Mouse (Mus musculus) CH12.LX (cell line): ENCODE results near the gene Atp11b. TPM values are rescaled to one million over a fixed set of nuclear protein-coding genes. Genes with fewer than 3 reads are reported as not detected.
A peak's percentile ranks its signal among the peaks of the same experiment; 100 is the strongest.

Experiments used
- DNase-seq: peaks from one replicate; pipeline ENCODE4 v3.0.0-alpha.2; 2013; ENCODE audit errors: extremely low read depth
- H3K27ac ChIP-seq: 2 replicates; pipeline ENCODE4 v1.5.1; 2012; ENCODE audit warnings: low read depth, mild to moderate bottlenecking, control low read depth, moderate library complexity; ENCODE audit not compliant: insufficient read depth
- H3K27me3 ChIP-seq: replicated peaks from 2 replicates; pipeline ENCODE3; 2012; ENCODE audit warnings: inconsistent platforms
- H3K36me3 ChIP-seq, 2 experiments: replicated peaks in 1 of 2; 2 replicates each; pipeline versions ENCODE3 to v1.6.1; 2012; ENCODE audit warnings: inconsistent platforms in 1 of 2, low read length in 1 of 2, mild to moderate bottlenecking in 1 of 2, mixed read lengths in 1 of 2, moderate library complexity in 1 of 2; ENCODE audit not compliant: control insufficient read depth in 1 of 2, insufficient read depth in 1 of 2
- H3K4me1 ChIP-seq, 2 experiments: 2 replicates each; pipeline ENCODE4 v1.6.1; 2012; ENCODE audit warnings: inconsistent platforms in 1 of 2, moderate library complexity in 1 of 2; ENCODE audit not compliant: insufficient read depth in 2 of 2, control insufficient read depth in 1 of 2
- H3K4me2 ChIP-seq: 2 replicates; pipeline ENCODE4 v1.6.1; 2012; ENCODE audit warnings: low read depth, mild to moderate bottlenecking, control low read depth; ENCODE audit not compliant: poor library complexity, insufficient read depth, severe bottlenecking
- H3K4me3 ChIP-seq, 3 experiments: fragments of 150-350 bp in 1 of 3; sonication (generic) in 1 of 3; replicated peaks in 1 of 3; 2 replicates each; pipeline versions ENCODE3 to v1.5.1; 2011 to 2012; ENCODE audit warnings: low read depth in 2 of 3, low read length in 2 of 3, mild to moderate bottlenecking in 2 of 3, moderate library complexity in 2 of 3, control low read depth in 1 of 3, improper control_type of control experiment in 1 of 3, inconsistent platforms in 1 of 3, mixed read lengths in 1 of 3; ENCODE audit not compliant: poor library complexity in 1 of 3
- H3K79me2 ChIP-seq: replicated peaks from 2 replicates; pipeline ENCODE4 v1.6.1; 2012; ENCODE audit warnings: mild to moderate bottlenecking, moderate library complexity; ENCODE audit not compliant: control insufficient read depth, poor library complexity, insufficient read depth, severe bottlenecking; ENCODE audit errors: extremely low read depth
- H3K9ac ChIP-seq: 2 replicates; pipeline ENCODE4 v1.6.1; 2012; ENCODE audit warnings: low read depth, mild to moderate bottlenecking, control low read depth, moderate library complexity; ENCODE audit not compliant: insufficient read depth
- H3K9me3 ChIP-seq: replicated peaks from 2 replicates; pipeline ENCODE3; 2012; ENCODE audit warnings: low read length, inconsistent platforms, mixed read lengths
- BHLHE40 ChIP-seq: IDR thresholded peaks from 2 replicates; pipeline ENCODE4 v1.6.1; 2011; ENCODE audit warnings: mild to moderate bottlenecking, low read depth, low read length, improper control_type of control experiment
- CHD1 ChIP-seq: IDR thresholded peaks from 2 replicates; pipeline ENCODE4 v1.6.1; 2012; ENCODE audit warnings: low read depth, low read length, improper control_type of control experiment, inconsistent platforms
- CTCF ChIP-seq, 2 experiments: IDR thresholded peaks in 1 of 2; conservative IDR thresholded peaks in 1 of 2; 2 replicates each; pipeline ENCODE4 v1.5.1; 2011 to 2012; ENCODE audit warnings: low read depth in 2 of 2, low read length in 2 of 2, improper control_type of control experiment in 1 of 2, inconsistent platforms in 1 of 2, mild to moderate bottlenecking in 1 of 2, moderate library complexity in 1 of 2
- E2F4 ChIP-seq: IDR thresholded peaks from 2 replicates; pipeline ENCODE4 v1.6.1; 2011; ENCODE audit warnings: low read depth, low read length, improper control_type of control experiment; ENCODE audit not compliant: insufficient replicate concordance
- GABPA ChIP-seq: IDR thresholded peaks from 2 replicates; pipeline ENCODE4 v1.6.1; 2012; ENCODE audit warnings: low read depth, low read length, improper control_type of control experiment, inconsistent platforms; ENCODE audit not compliant: insufficient replicate concordance
- HCFC1 ChIP-seq: IDR thresholded peaks from 2 replicates; pipeline ENCODE4 v1.6.1; 2012; ENCODE audit warnings: low read depth, mild to moderate bottlenecking, inconsistent platforms, low read length, improper control_type of control experiment
- JUN ChIP-seq: IDR thresholded peaks from 2 replicates; pipeline ENCODE4 v1.6.1; 2011; ENCODE audit warnings: low read depth, mild to moderate bottlenecking, low read length, improper control_type of control experiment, moderate library complexity; ENCODE audit not compliant: insufficient read depth
- JUND ChIP-seq: conservative IDR thresholded peaks from 2 replicates; pipeline ENCODE4 v1.6.1; 2011; ENCODE audit warnings: low read depth, low read length, improper control_type of control experiment
- MAX ChIP-seq: IDR thresholded peaks from 2 replicates; pipeline ENCODE4 v1.6.1; 2011; ENCODE audit warnings: low read length, improper control_type of control experiment
- MEF2A ChIP-seq: IDR thresholded peaks from 2 replicates; pipeline ENCODE4 v1.6.1; 2014; ENCODE audit warnings: low read depth, mild to moderate bottlenecking, inconsistent platforms, low read length, improper control_type of control experiment, borderline replicate concordance
- MYC ChIP-seq: IDR thresholded peaks from 2 replicates; pipeline ENCODE4 v1.6.1; 2011; ENCODE audit warnings: low read depth, mild to moderate bottlenecking, improper control_type of control experiment, low read length
- POLR2A ChIP-seq: IDR thresholded peaks from 2 replicates; pipeline ENCODE4 v1.6.1; 2011; ENCODE audit warnings: low read depth, mild to moderate bottlenecking, improper control_type of control experiment, low read length
- POLR2AphosphoS2 ChIP-seq: IDR thresholded peaks from 2 replicates; pipeline ENCODE4 v1.6.1; 2011; ENCODE audit warnings: low read depth, low read length, improper control_type of control experiment
- RAD21 ChIP-seq: IDR thresholded peaks from 2 replicates; pipeline ENCODE4 v1.6.1; 2011; ENCODE audit warnings: low read depth, mild to moderate bottlenecking, low read length, improper control_type of control experiment, moderate library complexity
- SIN3A ChIP-seq: IDR thresholded peaks from 2 replicates; pipeline ENCODE4 v1.6.1; 2012; ENCODE audit warnings: low read length, improper control_type of control experiment, inconsistent platforms
- ZC3H11A ChIP-seq: IDR thresholded peaks from 2 replicates; pipeline ENCODE4 v1.6.1; 2012; ENCODE audit warnings: low read depth, mild to moderate bottlenecking, inconsistent platforms, low read length, improper control_type of control experiment
- ZNF384 ChIP-seq: IDR thresholded peaks from 2 replicates; pipeline ENCODE4 v1.6.1; 2012; ENCODE audit warnings: low read depth, low read length, improper control_type of control experiment, inconsistent platforms
- dilution Hi-C: fragments of 300-500 bp; cut with MboI; formaldehyde crosslinking; loops from 2 replicates; pipeline ENCODE4 v1.14.3; 2020; ENCODE audit warnings: low sequenced_read_pairs; ENCODE audit not compliant: extremely low pct_unique_long_range_greater_than_20kb, extremely low pct_ligation_motif_present
- in situ Hi-C: fragments of 300-500 bp; cut with MboI; formaldehyde crosslinking; loops from 3 replicates; pipeline ENCODE4 v1.14.3; 2019; ENCODE audit warnings: low sequenced_read_pairs, low pct_ligation_motif_present, low pct_unique_long_range_greater_than_20kb, mixed read lengths
- polyA plus RNA-seq: library from polyadenylated mRNA; unstranded; fragments of >175 nt; gene quantifications from 2 replicates; pipeline ENCODE4 v1.2.1, GENCODE M21; 2012; ENCODE audit warnings: low read depth; ENCODE audit not compliant: insufficient read length
- total RNA-seq, 2 experiments: library from RNA; depleted of rRNA; stranded (reverse); fragments of 300-350 nt in 1 of 2; fragments of >200 nt in 1 of 2; gene quantifications; 2 replicates each; pipeline ENCODE4 v1.2.3; 2012 to 2014

Atp11b gene
- total and polyA plus RNA-seq, 3 experiments, result 24.5 to 48.4 (median 45.9) TPM

- TF ChIP-seq BHLHE40 (peak; percentile 99), ZC3H11A (no peak)
- TF ChIP-seq, all 38 proteins: peak for 24
Measured at GRCm38 (mm10) chr3:35753825-35754767, at the start of gene Atp11b (continued).

GRCm38 (mm10) chr3:35704328-35704613 is 49.6 kb upstream of the Atp11b start:
- no peak overlapping the region for H3K27ac ChIP-seq

DNA sequence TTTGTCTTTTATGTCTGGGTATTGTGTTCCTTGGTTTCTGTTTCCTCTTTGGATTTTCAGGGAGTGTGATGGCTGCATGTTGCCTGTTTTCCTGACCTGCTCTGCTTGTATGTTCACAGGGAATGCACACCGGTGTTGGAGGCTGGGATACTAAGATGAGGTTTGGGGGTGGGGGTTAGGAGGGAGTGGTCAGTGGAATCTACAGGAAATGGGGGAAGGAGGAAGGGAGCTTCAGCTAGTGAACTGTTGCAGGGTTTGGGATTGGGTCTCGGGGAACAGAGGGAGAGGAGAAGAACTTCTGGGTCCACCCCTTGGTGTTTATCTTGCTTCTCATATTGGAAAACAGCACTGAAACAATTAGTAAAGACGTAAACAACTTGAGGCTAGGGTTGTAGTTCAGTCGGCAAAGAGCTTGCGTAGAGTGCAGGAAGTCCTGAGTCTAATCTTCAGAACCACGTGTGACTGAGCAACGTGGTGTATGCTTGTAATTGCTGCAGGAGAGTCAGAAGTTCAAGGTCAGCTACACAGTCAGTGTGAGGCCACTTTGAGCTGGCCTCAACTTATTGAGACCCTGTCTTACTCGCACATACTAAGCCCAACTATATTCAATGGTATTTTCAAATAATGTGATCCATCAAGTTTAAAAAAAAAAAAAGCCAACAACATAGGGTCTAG is 34.2 kb upstream of the Atp11b start:
- DNase-seq, result no peak
- Histone ChIP-seq H3K27ac (no peak overlapping the region), H3K9ac (no peak overlapping the region), H3K36me3 (no peaks in the 10 kb centered on the region), H3K4me2 (no peak overlapping the region), H3K4me3 (no peak overlapping the region), H3K79me2 (no peaks in the 10 kb centered on the region), H3K9me3 (no peaks in the 10 kb centered on the region), H3K4me1 (peaks cover 2 to 14% of the 10 kb centered on the region in 2 experiments; a peak in 3 of 4 replicates), H3K27me3 (no peaks in the 10 kb centered on the region)
- dilution Hi-C loops, result no loop called here
- TF ChIP-seq MAX, result no peak
- TF ChIP-seq MEF2A, result no peak
- TF ChIP-seq POLR2A, result no peak
- no peak for TF ChIP-seq ZNF384
- in situ Hi-C loops, result no loop called here

More at GRCm38 (mm10) chr3:35704328-35704613, 49.6 kb upstream of the Atp11b start:
- Histone ChIP-seq H3K79me2 (no peaks in the 10 kb centered on the region), H3K4me3 (no peak overlapping the region), H3K27me3 (no peaks in the 10 kb centered on the region), H3K9ac (no peak overlapping the region), H3K36me3 (no peaks in the 10 kb centered on the region), H3K9me3 (no peaks in the 10 kb centered on the region), H3K4me2 (no peak overlapping the region), H3K4me1 (no peaks in the 10 kb centered on the region)
- in situ Hi-C loops, result no loop called here
- no peak for TF ChIP-seq GABPA
- TF ChIP-seq JUN, result no peak
- TF ChIP-seq CHD1, result no peak
- no peak for TF ChIP-seq SIN3A
- TF ChIP-seq CTCF (conservative IDR thresholded peaks at IDR 0.05 in 1 of 2, IDR thresholded peaks at IDR 0.05 in 1 of 2; ENCODE audit: low read depth in 2 of 2, low read length in 2 of 2), result no peak
- no peak for TF ChIP-seq BHLHE40
- no peak for TF ChIP-seq POLR2AphosphoS2
- TF ChIP-seq RAD21, result no peak
- no peak for TF ChIP-seq MYC
- TF ChIP-seq POLR2A, result no peak
- TF ChIP-seq JUND, result no peak
- TF ChIP-seq HCFC1, result no peak
- no peak for TF ChIP-seq E2F4
- no peak for DNase-seq
- dilution Hi-C loops, result no loop called here
